Mouse (Mus musculus): ENCODE data around the gene Jkamp.

GRCm38 (mm10) chr12:72069626-72070326, 15.6 kb upstream of the Jkamp start:
- TF ChIP-seq CTCF (IDR thresholded peaks at IDR 0.05; ENCODE audit: borderline replicate concordance, extremely low read depth, insufficient read depth, insufficient read length) (no peak), POLR2A (IDR thresholded peaks at IDR 0.05; ENCODE audit: borderline replicate concordance, extremely low read depth, insufficient read depth, insufficient read length, poor library complexity, severe bottlenecking) (no peak)
